Mouse (Mus musculus): ENCODE data around the gene Oaz1. TPM values are rescaled to one million over a fixed set of nuclear protein-coding genes. Genes with fewer than 3 reads are reported as not detected.
"Not testable (repeated sequence)": the region's sequence is repeated elsewhere in the genome, so short reads cannot be mapped to it uniquely, and the experiment has no call there.

The Oaz1 gene
- polyA plus RNA-seq, 1 experiment, result 331 TPM

- H3K4me3 ChIP-seq (ENCODE audit: insufficient read depth, low read length), result no peak overlapping the region
- no peak overlapping the region for H3K27ac ChIP-seq (ENCODE audit: insufficient read depth, low read length)
- H3K4me1 ChIP-seq (ENCODE audit: control insufficient read depth, insufficient read depth, low read length), result peaks cover 4% of the 10 kb centered on the region; the same call in 1 of the 2 replicates
- no peak for TF ChIP-seq POLR2A (IDR thresholded peaks at IDR 0.05; ENCODE audit: low read depth, low read length)
- no peak for TF ChIP-seq CTCF (IDR thresholded peaks at IDR 0.05; ENCODE audit: borderline replicate concordance, insufficient read depth, low read length)
Observed at GRCm38 (mm10) chr10:80808985-80809632, 17.3 kb upstream of the Oaz1 start.

- no peak overlapping the region for H3K27ac ChIP-seq (ENCODE audit: insufficient read depth, low read length)
- no peak overlapping the region for H3K4me3 ChIP-seq (ENCODE audit: insufficient read depth, low read length)
- TF ChIP-seq POLR2A (IDR thresholded peaks at IDR 0.05; ENCODE audit: low read depth, low read length) (no peak), CTCF (IDR thresholded peaks at IDR 0.05; ENCODE audit: borderline replicate concordance, insufficient read depth, low read length) (no peak)
- H3K4me1 ChIP-seq (ENCODE audit: control insufficient read depth, insufficient read depth, low read length), result peaks cover 4% of the 10 kb centered on the region; the same call in 1 of the 2 replicates
Observed at GRCm38 (mm10) chr10:80810084-80810483, 16.4 kb upstream of the Oaz1 start.

GRCm38 (mm10) chr10:80812391-80813041 is 13.9 kb upstream of the Oaz1 start:
- H3K27ac ChIP-seq (ENCODE audit: insufficient read depth, low read length), result no peak overlapping the region
- no peak overlapping the region for H3K4me3 ChIP-seq (ENCODE audit: insufficient read depth, low read length)
- H3K4me1 ChIP-seq (ENCODE audit: control insufficient read depth, insufficient read depth, low read length), result no peaks in the 10 kb centered on the region
- TF ChIP-seq CTCF (IDR thresholded peaks at IDR 0.05; ENCODE audit: borderline replicate concordance, insufficient read depth, low read length) (no peak), POLR2A (IDR thresholded peaks at IDR 0.05; ENCODE audit: low read depth, low read length) (no peak)

GRCm38 (mm10) chr10:80813366-80813765 is 13.1 kb upstream of the Oaz1 start, which contains the start of gene Jsrp1:
Gene Jsrp1 (minus strand): TSS chr10:80813498.
- Histone ChIP-seq H3K4me3 (ENCODE audit: insufficient read depth, low read length) (no peak within 1 kb of the TSS), H3K27ac (ENCODE audit: insufficient read depth, low read length) (no peak within 1 kb of the TSS), H3K4me1 (ENCODE audit: control insufficient read depth, insufficient read depth, low read length) (no peaks in the 10 kb centered on the region)
- no peak for TF ChIP-seq POLR2A (IDR thresholded peaks at IDR 0.05; ENCODE audit: low read depth, low read length)
- no peak for TF ChIP-seq CTCF (IDR thresholded peaks at IDR 0.05; ENCODE audit: borderline replicate concordance, insufficient read depth, low read length)

GRCm38 (mm10) chr10:80814800-80815199 is 11.7 kb upstream of the Oaz1 start:
- TF ChIP-seq POLR2A (IDR thresholded peaks at IDR 0.05; ENCODE audit: low read depth, low read length), result no peak
- TF ChIP-seq CTCF (IDR thresholded peaks at IDR 0.05; ENCODE audit: borderline replicate concordance, insufficient read depth, low read length), result no peak
- Histone ChIP-seq H3K4me1 (ENCODE audit: control insufficient read depth, insufficient read depth, low read length) (no peaks in the 10 kb centered on the region), H3K4me3 (ENCODE audit: insufficient read depth, low read length) (no peak overlapping the region), H3K27ac (ENCODE audit: insufficient read depth, low read length) (no peak overlapping the region)

GRCm38 (mm10) chr10:80816303-80816702 is 10.2 kb upstream of the Oaz1 start:
- not testable (repeated sequence) for H3K4me3 ChIP-seq (ENCODE audit: insufficient read depth, low read length); H3K4me1 ChIP-seq (ENCODE audit: control insufficient read depth, insufficient read depth, low read length); H3K27ac ChIP-seq (ENCODE audit: insufficient read depth, low read length)

- TF ChIP-seq CTCF (IDR thresholded peaks at IDR 0.05; ENCODE audit: borderline replicate concordance, insufficient read depth, low read length) (no peak), POLR2A (IDR thresholded peaks at IDR 0.05; ENCODE audit: low read depth, low read length) (no peak)
Observed at GRCm38 (mm10) chr10:80817164-80817563, 9.3 kb upstream of the Oaz1 start.

GRCm38 (mm10) chr10:80817955-80818354 is 8.5 kb upstream of the Oaz1 start:
- not testable (repeated sequence) for H3K4me3 ChIP-seq (ENCODE audit: insufficient read depth, low read length); H3K27ac ChIP-seq (ENCODE audit: insufficient read depth, low read length); H3K4me1 ChIP-seq (ENCODE audit: control insufficient read depth, insufficient read depth, low read length)

More at GRCm38 (mm10) chr10:80817164-80817563, 9.3 kb upstream of the Oaz1 start:
- Histone ChIP-seq H3K27ac (ENCODE audit: insufficient read depth, low read length) (no peak overlapping the region), H3K4me3 (ENCODE audit: insufficient read depth, low read length) (no peak overlapping the region), H3K4me1 (ENCODE audit: control insufficient read depth, insufficient read depth, low read length) (no peaks in the 10 kb centered on the region)

GRCm38 (mm10) chr10:80818599-80819281 is 7.7 kb upstream of the Oaz1 start:
- Histone ChIP-seq H3K27ac (ENCODE audit: insufficient read depth, low read length) (no peak overlapping the region), H3K4me3 (ENCODE audit: insufficient read depth, low read length) (no peak overlapping the region), H3K4me1 (ENCODE audit: control insufficient read depth, insufficient read depth, low read length) (no peaks in the 10 kb centered on the region)
- TF ChIP-seq POLR2A (IDR thresholded peaks at IDR 0.05; ENCODE audit: low read depth, low read length), result no peak
- no peak for TF ChIP-seq CTCF (IDR thresholded peaks at IDR 0.05; ENCODE audit: borderline replicate concordance, insufficient read depth, low read length)

GRCm38 (mm10) chr10:80819406-80819805 is 7.0 kb upstream of the Oaz1 start:
- Histone ChIP-seq H3K4me3 (ENCODE audit: insufficient read depth, low read length) (no peak overlapping the region), H3K4me1 (ENCODE audit: control insufficient read depth, insufficient read depth, low read length) (no peaks in the 10 kb centered on the region), H3K27ac (ENCODE audit: insufficient read depth, low read length) (no peak overlapping the region)
- TF ChIP-seq CTCF (IDR thresholded peaks at IDR 0.05; ENCODE audit: borderline replicate concordance, insufficient read depth, low read length) (no peak), POLR2A (IDR thresholded peaks at IDR 0.05; ENCODE audit: low read depth, low read length) (no peak)

Data from embryonic fibroblast, embryonic 13.5 days (primary cell).